Mouse (Mus musculus) hindlimb bud, embryonic 11.5 days (tissue): ENCODE measurements at regions not wholly inside any gene's neighbourhood (a gene's known extent, or its start where the extent isn't known, plus 50 kb on each side); places are given as distances from the start of the nearest gene placed in this dataset.

ENCODE experiments used
- DNase-seq: peaks from one replicate; pipeline ENCODE4 v3.0.0-alpha.2; 2012; ENCODE audit warnings: low read depth, low spot score; ENCODE audit errors: extremely low spot score

GRCm38 (mm10) chr15:63193617-63194491 lies 651.1 kb downstream of the Gsdmc2 start:
- DNase-seq: peak; percentile 86

GRCm38 (mm10) chr15:63191731-63192130 lies 653.2 kb downstream of the Gsdmc2 start:
- no peak for DNase-seq

- DNase-seq: peak; percentile 53
Measured at GRCm38 (mm10) chr15:63190086-63190485, 654.9 kb downstream of the Gsdmc2 start.

GRCm38 (mm10) chr15:63171003-63171402 lies 674.0 kb downstream of the Gsdmc2 start:
- DNase-seq: no peak

- no peak for DNase-seq
Measured at GRCm38 (mm10) chr15:63170171-63170570, 674.8 kb downstream of the Gsdmc2 start.

- no peak for DNase-seq
Measured at GRCm38 (mm10) chr15:63166411-63166810, 678.6 kb downstream of the Gsdmc2 start.

- DNase-seq: peak; percentile 6
Measured at GRCm38 (mm10) chr15:63163550-63164279, 681.3 kb downstream of the Gsdmc2 start.

GRCm38 (mm10) chr15:63162881-63163549 lies 682.0 kb downstream of the Gsdmc2 start:
- DNase-seq: no peak

GRCm38 (mm10) chr15:63123123-63123688 lies 721.8 kb downstream of the Gsdmc2 start:
- DNase-seq: no peak

- DNase-seq: no peak
Measured at GRCm38 (mm10) chr15:63112918-63113317, 732.1 kb downstream of the Gsdmc2 start.

- DNase-seq: no peak
Measured at GRCm38 (mm10) chr15:63100093-63100492, 744.9 kb downstream of the Gsdmc2 start.

- DNase-seq: no peak
Measured at GRCm38 (mm10) chr15:63081972-63082371, 763.0 kb downstream of the Gsdmc2 start.

- DNase-seq: no peak
Measured at GRCm38 (mm10) chr15:63079825-63080224, 765.2 kb downstream of the Gsdmc2 start.

GRCm38 (mm10) chr15:63071921-63072320 lies 773.1 kb downstream of the Gsdmc2 start:
- DNase-seq: no peak

- DNase-seq: no peak
Measured at GRCm38 (mm10) chr15:63067126-63067525, 777.9 kb downstream of the Gsdmc2 start.

- no peak for DNase-seq
Measured at GRCm38 (mm10) chr15:63066020-63066439, 778.9 kb downstream of the Gsdmc2 start.

GRCm38 (mm10) chr15:63061891-63062290 lies 783.1 kb downstream of the Gsdmc2 start:
- no peak for DNase-seq

- no peak for DNase-seq
Measured at GRCm38 (mm10) chr15:63060826-63061225, 784.2 kb downstream of the Gsdmc2 start.

GRCm38 (mm10) chr15:63052570-63053255 lies 792.3 kb downstream of the Gsdmc2 start:
- peak; percentile 86 for DNase-seq

- no peak for DNase-seq
Measured at GRCm38 (mm10) chr15:63050033-63050432, 794.9 kb downstream of the Gsdmc2 start.

- DNase-seq: no peak
Measured at GRCm38 (mm10) chr15:63042367-63042766, 802.6 kb downstream of the Gsdmc2 start.
